Comparison of ENCODE assay signal across 8 mouse cellular contexts in genomic region chr2:77169218-77169617, GRCm38 (mm10). TPM values are rescaled to one million over a fixed set of nuclear protein-coding genes. Genes with fewer than 3 reads are reported as not detected.
DNase-seq lines count a peak whose midpoint lies in the region; ATAC-seq and TF ChIP-seq lines count a peak whose summit lies in the region.

No protein-coding gene starts in this region.

- no peak for DNase-seq in heart, postnatal 10 days
- no peak for DNase-seq in lung, embryonic 14.5 days
- no peak for DNase-seq in lung, postnatal 4 days
- no peak for DNase-seq in layer of hippocampus, postnatal 25 days (ENCODE audit: extremely low spot score in 1 of 2, low spot score in 1 of 2)
- DNase-seq in adrenal gland, postnatal 25 days = no peak

- H3K4me3 ChIP-seq in heart, embryonic 12.5 days = peak overlapping the region; percentile 71
- H3K4me3 ChIP-seq in lung, embryonic 14.5 days (ENCODE audit: low read depth, low read length) = peak overlapping the region; percentile 47; the same call in 1 of the 2 replicates
- H3K4me3 ChIP-seq in intestine, embryonic 15.5 days (replicated peaks) = no peak overlapping the region
- H3K4me3 ChIP-seq in neural tube, embryonic 15.5 days (replicated peaks) = no peak overlapping the region

- TF ChIP-seq CTCF in lung, embryonic 14.5 days (IDR thresholded peaks at IDR 0.05; ENCODE audit: low read depth) = no peak

- peaks cover 30% of the 10 kb centered on the region for H3K36me3 ChIP-seq in heart, embryonic 12.5 days
- no peaks in the 10 kb centered on the region for H3K36me3 ChIP-seq in lung, embryonic 14.5 days (ENCODE audit: insufficient read depth)
- no peaks in the 10 kb centered on the region for H3K36me3 ChIP-seq in intestine, embryonic 15.5 days
- no peaks in the 10 kb centered on the region for H3K36me3 ChIP-seq in neural tube, embryonic 15.5 days

- no peaks in the 10 kb centered on the region for H3K27me3 ChIP-seq in heart, embryonic 12.5 days (replicated peaks)
- H3K27me3 ChIP-seq in lung, embryonic 14.5 days (ENCODE audit: insufficient read depth, low read length) = no peaks in the 10 kb centered on the region
- no peaks in the 10 kb centered on the region for H3K27me3 ChIP-seq in intestine, embryonic 15.5 days (replicated peaks)
- no peaks in the 10 kb centered on the region for H3K27me3 ChIP-seq in neural tube, embryonic 15.5 days (replicated peaks)

- intact Hi-C loops in heart, postnatal 10 days (cut with DNase I) = no loop called here

- H3K4me2 ChIP-seq in heart, embryonic 12.5 days = peak overlapping the region; percentile 80
- peak overlapping the region; percentile 88 for H3K4me2 ChIP-seq in lung, embryonic 14.5 days
- H3K4me2 ChIP-seq in intestine, embryonic 15.5 days (replicated peaks) = peak overlapping the region; percentile 90; the same call in 1 of the 2 replicates
- peak overlapping the region; percentile 72; the same call in 1 of the 2 replicates for H3K4me2 ChIP-seq in neural tube, embryonic 15.5 days

- H3K4me1 ChIP-seq in heart, embryonic 12.5 days (replicated peaks) = peaks cover 58% of the 10 kb centered on the region
- H3K4me1 ChIP-seq in lung, embryonic 14.5 days (ENCODE audit: insufficient read depth) = peaks cover 11% of the 10 kb centered on the region; the same call in 1 of the 2 replicates
- peaks cover 12% of the 10 kb centered on the region for H3K4me1 ChIP-seq in intestine, embryonic 15.5 days (replicated peaks)
- H3K4me1 ChIP-seq in neural tube, embryonic 15.5 days = peaks cover 37% of the 10 kb centered on the region

- ATAC-seq in heart, embryonic 12.5 days (ENCODE audit: insufficient number of reproducible peaks, low FRiP score) = no peak
- no peak for ATAC-seq in lung, embryonic 14.5 days (ENCODE audit: insufficient read depth)
- ATAC-seq in intestine, embryonic 15.5 days = no peak
- no peak for ATAC-seq in neural tube, embryonic 15.5 days (ENCODE audit: low FRiP score)

- H3K27ac ChIP-seq in heart, embryonic 12.5 days (ENCODE audit: poor library complexity, severe bottlenecking) = peak overlapping the region; percentile 99
- H3K27ac ChIP-seq in lung, embryonic 14.5 days (ENCODE audit: low read depth) = no peak overlapping the region; the same call in 1 of the 2 replicates
- H3K27ac ChIP-seq in intestine, embryonic 15.5 days = no peak overlapping the region
- no peak overlapping the region for H3K27ac ChIP-seq in neural tube, embryonic 15.5 days (replicated peaks)

- WGBS in heart, embryonic 12.5 days = 43% methylated on average over 4 of the region's 4 CpGs
- 46% methylated on average over 4 of the region's 4 CpGs for WGBS in lung, embryonic 14.5 days
- WGBS in intestine, embryonic 15.5 days = 77% methylated on average over 4 of the region's 4 CpGs
- 83% methylated on average over 4 of the region's 4 CpGs for WGBS in neural tube, embryonic 15.5 days

- no peaks in the 10 kb centered on the region for H3K9me3 ChIP-seq in heart, embryonic 12.5 days (replicated peaks)
- H3K9me3 ChIP-seq in lung, embryonic 14.5 days (ENCODE audit: low read depth, low read length) = no peaks in the 10 kb centered on the region
- H3K9me3 ChIP-seq in intestine, embryonic 15.5 days = no peaks in the 10 kb centered on the region
- no peaks in the 10 kb centered on the region for H3K9me3 ChIP-seq in neural tube, embryonic 15.5 days (replicated peaks)

- peak overlapping the region; percentile 88 for H3K9ac ChIP-seq in heart, embryonic 12.5 days
- 0 out of 2 replicates have a peak overlapping the region, but pooled peaks have one; percentile 63 for H3K9ac ChIP-seq in lung, embryonic 14.5 days
- H3K9ac ChIP-seq in intestine, embryonic 15.5 days = no peak overlapping the region
- no peak overlapping the region for H3K9ac ChIP-seq in neural tube, embryonic 15.5 days (replicated peaks)

RNA-seq across cellular contexts. Expression of gene Ccdc141, which starts 1.2 kb away (rescaled TPM):
- 191 and 206 TPM in 2 replicates for polyA plus RNA-seq in heart, embryonic 12.5 days (2016; fragmentation: Nextera tagmentation; extraction: Ambion mirVana)
- 100 to 1,000 TPM; 185 to 219 TPM for total RNA-seq in heart, postnatal 10 days (2021)
- 8.4 and 15.0 TPM in 2 replicates for polyA plus RNA-seq in lung, embryonic 14.5 days (2014; fragmentation: Nextera tagmentation; extraction: Ambion mirVana)
- polyA plus RNA-seq in intestine, embryonic 15.5 days (2015; fragmentation: Nextera tagmentation; extraction: Ambion mirVana) = 5.6 and 7.1 TPM in 2 replicates
- 7.1 and 9.6 TPM in 2 replicates for polyA plus RNA-seq in neural tube, embryonic 15.5 days (2015; fragmentation: Nextera tagmentation; extraction: Ambion mirVana)
- total RNA-seq in layer of hippocampus, postnatal 25 days (2021) = 10 to 100 TPM; 19.9 to 24.4 TPM
- total RNA-seq in adrenal gland, postnatal 25 days (2021) = 5.8 and 10.7 TPM in 2 replicates

Comparison
In these comparisons a context has a peak if more than half of its experiments do, and no peak if none do; other contexts are left out.
1. H3K4me3 ChIP-seq: peak in heart, embryonic 12.5 days (single experiment) and lung, embryonic 14.5 days (single experiment); none in intestine, embryonic 15.5 days (single experiment) and neural tube, embryonic 15.5 days (single experiment).
2. H3K9ac ChIP-seq: peak in heart, embryonic 12.5 days (single experiment) and lung, embryonic 14.5 days (single experiment); none in intestine, embryonic 15.5 days (single experiment) and neural tube, embryonic 15.5 days (single experiment).
3. RNA of gene Ccdc141, which starts 1.2 kb away (polyA plus RNA-seq): 191 to 206 TPM in heart, embryonic 12.5 days; 8.4 to 15.0 TPM in lung, embryonic 14.5 days, 7.1 to 9.6 TPM in neural tube, embryonic 15.5 days and 5.6 to 7.1 TPM in intestine, embryonic 15.5 days; every median in the first group is over 10 times any median in the second.
4. Peak in every context shown above with its lines, with median percentiles within 50 percentile points of each other: H3K4me2 ChIP-seq.